27 mouse cellular contexts compared by ENCODE assay signal in genomic region chr14:46439461-46440048, GRCm38 (mm10). TPM values are rescaled to one million over a fixed set of nuclear protein-coding genes. Genes with fewer than 3 reads are reported as not detected.
DNase-seq lines count a peak whose midpoint lies in the region; ATAC-seq lines count a peak whose summit lies in the region.
"Had no signal": no experiment of that assay in that cellular context is flagged by ENCODE, and none has a peak within 500 bp of the region (broad histone marks: within the 10 kb centered on the region; RNA-seq: fewer than 3 reads in every experiment).

No protein-coding gene starts in this region.

- no peak overlapping the region for H3K4me2 ChIP-seq in midbrain, embryonic 11.5 days
- H3K4me2 ChIP-seq in midbrain, embryonic 16.5 days (ENCODE audit: low read length), result no peak overlapping the region
- H3K4me2 ChIP-seq: forebrain, embryonic 13.5 days; heart, embryonic 13.5 days; hindbrain, embryonic 14.5 days had no signal

- peaks cover 22% of the 10 kb centered on the region for H3K4me1 ChIP-seq in heart, embryonic 10.5 days
- H3K4me1 ChIP-seq in midbrain, embryonic 11.5 days (ENCODE audit: control insufficient read depth, insufficient read depth, low read length), result no peaks in the 10 kb centered on the region
- no peaks in the 10 kb centered on the region for H3K4me1 ChIP-seq in midbrain, embryonic 16.5 days (ENCODE audit: control insufficient read depth, insufficient read depth, low read length)
- H3K4me1 ChIP-seq: forebrain, embryonic 13.5 days had no signal

- 75% methylated on average over 5 of the region's 5 CpGs for WGBS in heart, embryonic 10.5 days
- WGBS in midbrain, embryonic 11.5 days, result 88% methylated on average over 5 of the region's 5 CpGs
- WGBS in midbrain, embryonic 16.5 days, result 84% methylated on average over 5 of the region's 5 CpGs

- DNase-seq in heart, adult 11 months, result peak; percentile 58
- no peak for DNase-seq in heart, embryonic 10.5 days (ENCODE audit: low spot score)
- DNase-seq in midbrain, embryonic 11.5 days (ENCODE audit: low spot score, missing footprints), result peak; percentile 70
- peak; percentile 60 for DNase-seq in lung, postnatal 25 days (ENCODE audit: low spot score)
- no peak for DNase-seq in spleen, adult 12 weeks (ENCODE audit: low spot score)
- DNase-seq in testis, postnatal 14 days (ENCODE audit: low spot score), result no peak
- DNase-seq in gastrocnemius, adult 18-20 months (ENCODE audit: low spot score), result no peak
- DNase-seq: adrenal gland, postnatal 10 days; adrenal gland, postnatal 36 days; B cell, adult 2 months; cerebellum, adult 18-20 months; cerebellum, adult 9-10 months; cerebellum, postnatal 14 days; gastrocnemius, adult 2 months; gastrocnemius, postnatal 14 days; heart, adult 18-20 months; heart, postnatal 14 days; heart, postnatal 4 days had no signal

- H3K9me3 ChIP-seq in heart, embryonic 10.5 days, result no peaks in the 10 kb centered on the region
- H3K9me3 ChIP-seq in midbrain, embryonic 11.5 days (ENCODE audit: control insufficient read depth, low read length), result no peaks in the 10 kb centered on the region
- H3K9me3 ChIP-seq in midbrain, embryonic 16.5 days (replicated peaks; ENCODE audit: control insufficient read depth, low read length, poor library complexity, severe bottlenecking), result no peaks in the 10 kb centered on the region
- H3K9me3 ChIP-seq: forebrain, embryonic 10.5 days; forebrain, embryonic 13.5 days; G1E; heart, embryonic 13.5 days had no signal

- H3K4me3 ChIP-seq in heart, embryonic 10.5 days, result no peak overlapping the region
- no peak overlapping the region for H3K4me3 ChIP-seq in midbrain, embryonic 11.5 days (ENCODE audit: low read depth, low read length)
- no peak overlapping the region for H3K4me3 ChIP-seq in midbrain, embryonic 16.5 days (ENCODE audit: low read depth, low read length)
- H3K4me3 ChIP-seq: forebrain, embryonic 10.5 days; forebrain, embryonic 13.5 days; gastrocnemius, adult 2 months; heart, embryonic 13.5 days had no signal

- no peak overlapping the region for H3K27ac ChIP-seq in heart, embryonic 10.5 days
- no peak overlapping the region for H3K27ac ChIP-seq in midbrain, embryonic 11.5 days (ENCODE audit: low read depth, low read length)
- no peak overlapping the region for H3K27ac ChIP-seq in midbrain, embryonic 16.5 days (ENCODE audit: low read length)
- H3K27ac ChIP-seq: forebrain, embryonic 10.5 days; forebrain, embryonic 13.5 days; gastrocnemius, adult 2 months; heart, embryonic 13.5 days; hindbrain, embryonic 14.5 days had no signal

- H3K27me3 ChIP-seq in heart, embryonic 10.5 days (ENCODE audit: insufficient read depth, poor library complexity, severe bottlenecking), result no peaks in the 10 kb centered on the region
- H3K27me3 ChIP-seq in midbrain, embryonic 11.5 days (ENCODE audit: control insufficient read depth, insufficient read depth, low read length), result no peaks in the 10 kb centered on the region
- no peaks in the 10 kb centered on the region for H3K27me3 ChIP-seq in midbrain, embryonic 16.5 days (ENCODE audit: control insufficient read depth, insufficient read depth, low read depth, low read length)
- H3K27me3 ChIP-seq: CH12.LX; forebrain, embryonic 13.5 days; heart, embryonic 13.5 days; Patski had no signal

- no peak overlapping the region for H3K9ac ChIP-seq in midbrain, embryonic 11.5 days (ENCODE audit: low read length)
- H3K9ac ChIP-seq in midbrain, embryonic 16.5 days (ENCODE audit: low read depth, low read length), result no peak overlapping the region
- H3K9ac ChIP-seq: forebrain, embryonic 13.5 days; heart, embryonic 13.5 days; hindbrain, embryonic 14.5 days had no signal

- no peak for ATAC-seq in midbrain, embryonic 11.5 days (ENCODE audit: low FRiP score)
- no peak for ATAC-seq in midbrain, embryonic 16.5 days
- ATAC-seq: forebrain, embryonic 13.5 days; forebrain, embryonic 16.5 days; Patski had no signal

- no peaks in the 10 kb centered on the region for H3K36me3 ChIP-seq in heart, embryonic 10.5 days
- H3K36me3 ChIP-seq in midbrain, embryonic 11.5 days (ENCODE audit: control insufficient read depth, insufficient read depth, low read length), result no peaks in the 10 kb centered on the region
- H3K36me3 ChIP-seq in midbrain, embryonic 16.5 days (ENCODE audit: control insufficient read depth, insufficient read depth, low read length), result no peaks in the 10 kb centered on the region
- H3K36me3 ChIP-seq: forebrain, embryonic 10.5 days; G1E; heart, embryonic 13.5 days had no signal

RNA-seq across cellular contexts. Expression of gene Bmp4, which starts 49.1 kb away (rescaled TPM):
- polyA plus RNA-seq in heart, embryonic 10.5 days (2016; fragmentation: Nextera tagmentation; extraction: Ambion mirVana), result 32.0 and 71.3 TPM in 2 replicates
- 4.7 and 6.8 TPM in 2 replicates for polyA plus RNA-seq in midbrain, embryonic 11.5 days (2014; fragmentation: Nextera tagmentation; extraction: Ambion mirVana)
- 5.5 and 6.5 TPM in 2 replicates for polyA plus RNA-seq in midbrain, embryonic 16.5 days (2015; fragmentation: Nextera tagmentation; extraction: Ambion mirVana)
- total RNA-seq in gastrocnemius, adult 18-20 months (2021), result 1 to 10 TPM; 7.8 to 8.8 TPM
- total RNA-seq: CH12.LX had no signal
- polyA plus RNA-seq: G1E had no signal

Comparison
In these comparisons a context has a peak if more than half of its experiments do, and no peak if none do; other contexts are left out.
1. DNase-seq: peak in heart, adult 11 months (single experiment), midbrain, embryonic 11.5 days (single experiment) and lung, postnatal 25 days (single experiment); none in heart, embryonic 10.5 days (single experiment), spleen, adult 12 weeks (single experiment), testis, postnatal 14 days (single experiment) and gastrocnemius, adult 18-20 months (single experiment).